ENCODE assay signal across 30 mouse cellular contexts in the genomic region with DNA sequence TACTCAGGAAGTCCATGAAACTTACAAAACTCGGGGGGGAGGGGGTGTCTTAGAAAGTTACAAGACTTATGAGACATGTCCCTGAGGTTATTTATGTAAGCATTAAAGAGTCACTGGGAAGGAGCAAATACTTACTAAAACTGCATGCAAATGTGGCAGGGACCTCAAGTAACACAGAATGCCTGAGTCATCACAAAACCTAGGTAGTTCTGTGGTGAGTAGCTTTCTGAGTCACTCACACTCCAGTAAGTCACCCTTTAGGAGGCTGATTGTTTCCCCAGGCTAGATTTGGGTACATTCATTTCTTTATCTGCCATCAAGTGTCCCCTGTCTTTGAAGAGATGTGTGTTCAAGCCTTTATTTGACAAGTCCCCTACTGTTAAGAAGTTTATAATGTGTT.
"Had no signal": no experiment of that assay in that cellular context is flagged by ENCODE, and none has a peak within 500 bp of the region (broad histone marks: within the 10 kb centered on the region; RNA-seq: fewer than 3 reads in every experiment).

No protein-coding gene starts in this region.

- H3K4me3 ChIP-seq: gastrocnemius, adult 2 months; heart, embryonic 10.5 days; heart, embryonic 13.5 days; heart, embryonic 15.5 days; hindbrain, embryonic 10.5 days; hindbrain, embryonic 12.5 days; intestine, embryonic 15.5 days; layer of hippocampus, adult 2 months; left cerebral cortex, adult 2 months; limb, embryonic 10.5 days; limb, embryonic 12.5 days; liver, embryonic 13.5 days; liver, embryonic 15.5 days had no signal

- H3K27me3 ChIP-seq: heart, embryonic 13.5 days; heart, embryonic 15.5 days; hindbrain, embryonic 12.5 days; intestine, embryonic 15.5 days; limb, embryonic 12.5 days; liver, embryonic 13.5 days; liver, embryonic 15.5 days had no signal

- DNase-seq: gastrocnemius, adult 2 months; gastrocnemius, postnatal 10 days; gastrocnemius, postnatal 25 days; heart, adult 18-20 months; heart, postnatal 14 days; heart, postnatal 4 days; kidney, adult 18-20 months; kidney, adult 8-10 months; kidney, postnatal 10 days; kidney, postnatal 25 days; kidney, postnatal 4 days; liver; liver, embryonic 13.5 days; liver, postnatal 0 days had no signal

- H3K4me2 ChIP-seq: heart, embryonic 13.5 days; heart, embryonic 15.5 days; hindbrain, embryonic 12.5 days; hindbrain, embryonic 14.5 days; intestine, embryonic 15.5 days; limb, embryonic 12.5 days; liver, embryonic 11.5 days; liver, embryonic 13.5 days; liver, embryonic 15.5 days had no signal

- H3K9me3 ChIP-seq: heart, embryonic 10.5 days; heart, embryonic 13.5 days; heart, embryonic 15.5 days; hindbrain, embryonic 10.5 days; hindbrain, embryonic 12.5 days; intestine, embryonic 15.5 days; limb, embryonic 10.5 days; limb, embryonic 12.5 days; liver, embryonic 13.5 days; liver, embryonic 15.5 days had no signal

- H3K27ac ChIP-seq: gastrocnemius, adult 2 months; heart, embryonic 10.5 days; heart, embryonic 13.5 days; heart, embryonic 15.5 days; hindbrain, embryonic 10.5 days; hindbrain, embryonic 12.5 days; hindbrain, embryonic 14.5 days; intestine, embryonic 15.5 days; layer of hippocampus, adult 2 months; left cerebral cortex, adult 2 months; limb, embryonic 10.5 days; limb, embryonic 12.5 days; liver, embryonic 13.5 days; liver, embryonic 15.5 days had no signal

- H3K4me1 ChIP-seq: heart, embryonic 10.5 days; heart, embryonic 13.5 days; heart, embryonic 15.5 days; hindbrain, embryonic 10.5 days; hindbrain, embryonic 12.5 days; intestine, embryonic 15.5 days; limb, embryonic 10.5 days; limb, embryonic 12.5 days; liver, embryonic 13.5 days; liver, embryonic 15.5 days had no signal

- H3K36me3 ChIP-seq: heart, embryonic 10.5 days; heart, embryonic 13.5 days; heart, embryonic 15.5 days; hindbrain, embryonic 10.5 days; hindbrain, embryonic 12.5 days; intestine, embryonic 15.5 days; limb, embryonic 10.5 days; limb, embryonic 12.5 days; liver, embryonic 13.5 days; liver, embryonic 15.5 days had no signal

- ATAC-seq: hindbrain, embryonic 16.5 days; inflammation-experienced regulatory T-cells, adult 6 months; intestine, embryonic 15.5 days; intestine, postnatal 0 days; liver, postnatal 0 days had no signal

- H3K9ac ChIP-seq: heart, embryonic 13.5 days; heart, embryonic 15.5 days; hindbrain, embryonic 12.5 days; hindbrain, embryonic 14.5 days; intestine, embryonic 15.5 days; limb, embryonic 12.5 days; liver, embryonic 13.5 days; liver, embryonic 15.5 days; liver, postnatal 0 days had no signal
